Mouse (Mus musculus) heart, adult 2 months (tissue): ENCODE results near the gene Pou3f3.

Source experiments
- CTCF ChIP-seq: fragments of 200-600 bp; IDR thresholded peaks from 2 replicates; pipeline ENCODE4 v1.8.1; 2022; ENCODE audit warnings: antibody characterized with exemption, mild to moderate bottlenecking, moderate library complexity
- EP300 ChIP-seq: fragments of 200-500 bp; IDR thresholded peaks from 2 replicates; pipeline ENCODE4 v1.6.1; 2011; ENCODE audit warnings: low read depth, low read length, control low read depth; ENCODE audit not compliant: insufficient read depth
- POLR2A ChIP-seq: fragments of 200-500 bp; IDR thresholded peaks from 2 replicates; pipeline ENCODE4 v1.6.1; 2011; ENCODE audit warnings: mild to moderate bottlenecking, low read depth, low read length, control low read depth; ENCODE audit not compliant: insufficient read depth

DNA sequence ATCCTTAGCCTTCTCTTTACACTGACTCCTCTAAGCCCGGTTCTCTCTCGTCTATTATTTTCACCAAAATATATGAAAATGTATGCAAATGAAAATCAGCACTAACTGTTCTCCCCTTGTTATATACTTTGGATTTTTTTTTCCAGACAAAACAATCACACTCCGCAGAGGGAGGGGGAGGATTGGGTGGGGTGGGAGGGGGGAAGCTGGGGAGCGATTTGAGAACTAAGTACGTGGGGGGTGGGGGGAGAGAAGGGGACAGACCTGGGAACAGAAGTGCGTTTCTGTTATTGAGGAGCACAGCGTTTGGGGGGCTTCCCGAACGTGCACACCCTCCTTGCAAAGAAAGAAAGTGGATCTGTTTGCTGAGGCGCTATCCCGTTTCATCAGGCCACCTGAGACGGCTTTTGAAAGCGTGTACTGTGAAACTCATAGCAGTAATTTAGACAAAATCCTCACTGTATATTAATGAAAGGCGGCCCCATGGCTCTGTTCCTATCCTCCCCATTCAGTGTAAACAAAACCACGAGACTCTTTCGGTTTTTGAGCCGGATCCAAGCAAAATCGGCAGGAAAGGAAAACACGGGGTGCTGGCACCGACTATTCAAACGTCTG lies 2.4 kb upstream of the Pou3f3 start:
- TF ChIP-seq EP300 (no peak), CTCF (no peak), POLR2A (no peak)
